Mouse (Mus musculus) retina, postnatal 7 days (tissue): ENCODE measurements around the gene Nova1.
A peak's percentile ranks its signal among the peaks of the same experiment; 100 is the strongest.

ENCODE experiments used
- DNase-seq: peaks from one replicate; pipeline ENCODE4 v3.0.0-alpha.2; 2012; ENCODE audit warnings: low read depth, low spot score

Nova1 gene

GRCm38 (mm10) chr12:46818856-46819347, at the start of gene Nova1:
Nova1 (minus strand) TSS chr12:46818929.
- DNase-seq = peak; percentile 64

GRCm38 (mm10) chr12:46819348-46820022, 756 bp upstream of the Nova1 start:
- peak; percentile 82 for DNase-seq

DNA sequence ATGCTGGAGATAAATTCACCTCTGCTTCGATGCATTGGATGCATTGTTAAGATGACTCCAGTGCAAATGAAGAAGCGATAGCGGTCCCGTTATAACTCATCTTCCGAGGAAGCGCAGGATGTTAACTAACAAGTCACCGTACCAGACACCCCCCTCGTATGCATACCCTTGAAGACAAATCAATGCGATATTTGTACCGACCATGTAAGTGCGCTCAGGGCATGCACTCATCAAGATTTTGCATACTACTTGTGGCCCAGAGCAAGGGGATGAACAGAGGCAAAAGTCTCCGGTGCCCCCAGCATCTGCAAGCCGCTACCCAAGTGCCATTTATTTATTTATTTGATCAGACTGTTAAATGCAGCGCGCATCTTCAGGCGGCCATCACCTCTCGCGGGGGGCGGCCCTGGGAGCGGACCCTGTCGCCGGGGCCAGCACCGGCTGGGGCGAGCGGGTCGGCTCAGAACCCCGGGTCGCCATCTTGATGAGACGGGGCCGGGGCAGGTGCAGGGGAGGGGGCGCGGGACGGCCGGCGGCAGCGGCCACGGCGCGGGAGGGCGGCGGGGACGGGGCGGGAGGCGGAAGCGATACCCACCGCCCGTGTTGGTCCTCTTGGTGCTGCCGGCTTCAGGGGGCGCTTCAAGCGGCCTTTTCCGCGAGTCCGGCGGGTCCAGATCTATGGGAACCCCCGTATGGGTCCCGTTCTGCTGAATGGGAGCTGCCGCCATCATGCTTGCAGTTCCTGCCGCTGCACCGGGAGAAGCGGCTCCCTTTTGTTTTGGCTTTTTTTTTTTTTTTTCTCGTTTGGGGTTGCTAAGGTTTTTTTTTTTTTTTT, 491 bp downstream of the Nova1 start:
- DNase-seq = peak; percentile 39

DNA sequence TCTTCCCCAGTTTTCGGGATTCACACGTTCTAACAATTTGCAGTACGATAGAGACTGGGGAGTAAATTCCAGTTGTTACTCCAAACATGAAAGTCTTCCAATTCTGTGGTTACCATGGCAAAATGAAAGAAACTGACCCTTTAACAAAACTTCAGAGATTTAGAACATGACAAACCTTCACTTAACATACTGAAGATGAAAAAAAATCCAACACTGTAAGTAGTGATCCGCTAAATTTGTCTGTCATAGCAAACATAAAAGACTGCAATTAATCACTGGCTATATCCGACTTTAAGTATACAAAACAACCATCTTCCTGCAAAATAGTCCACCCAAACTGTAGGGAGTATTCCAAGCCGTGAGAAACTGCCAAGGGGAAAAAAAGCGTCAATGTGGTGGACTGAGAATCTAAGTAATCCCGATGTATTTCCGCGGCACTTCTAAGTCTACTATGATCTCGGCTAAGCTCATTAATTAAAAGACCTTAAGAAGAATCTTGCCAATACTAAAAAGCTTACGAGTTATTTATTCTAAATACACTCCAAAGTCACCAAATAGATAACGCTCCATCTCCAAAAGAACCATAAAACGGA, 1.4 kb downstream of the Nova1 start:
- no peak for DNase-seq

GRCm38 (mm10) chr12:46816291-46816690, 2.4 kb downstream of the Nova1 start:
- no peak for DNase-seq

DNA sequence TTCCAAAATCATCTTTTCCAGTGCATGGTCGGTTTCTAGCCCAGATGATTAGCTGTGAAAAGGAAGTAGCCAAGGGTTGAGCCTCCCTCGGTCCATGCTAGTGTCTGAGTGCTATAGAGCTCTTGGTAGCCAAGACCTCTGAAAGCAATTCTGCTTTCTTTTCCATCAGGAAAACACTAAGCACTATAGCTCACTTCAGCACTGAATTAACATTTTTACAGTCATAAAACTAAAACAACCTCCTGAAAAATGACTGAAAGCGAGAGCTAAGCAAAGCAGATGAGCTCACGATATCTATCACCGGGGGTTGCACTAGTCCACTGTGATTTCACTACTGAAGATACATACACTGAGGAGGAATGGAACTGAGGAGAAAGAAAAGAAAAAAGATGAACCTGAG, 3.0 kb downstream of the Nova1 start:
- no peak for DNase-seq

DNA sequence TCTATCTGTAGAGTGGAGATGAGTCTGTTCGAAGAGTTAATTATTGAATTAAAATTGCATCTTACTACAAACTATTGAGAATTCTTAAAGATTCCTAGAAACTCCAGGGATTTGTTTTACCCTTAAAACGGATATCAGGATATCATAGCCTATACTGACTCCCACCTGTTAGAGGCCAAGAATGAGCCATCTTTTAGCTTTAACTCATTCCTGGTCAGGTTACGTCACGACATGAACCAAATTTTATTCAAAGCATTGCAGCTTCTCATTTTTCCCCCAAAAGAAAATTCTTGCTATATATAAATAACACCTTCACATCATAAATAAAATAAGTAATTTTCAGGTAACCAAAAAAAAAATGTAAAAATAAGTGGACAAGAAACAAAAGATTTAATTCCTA, 3.9 kb downstream of the Nova1 start:
- no peak for DNase-seq

GRCm38 (mm10) chr12:46801311-46801710, 17.4 kb downstream of the Nova1 start:
- no peak for DNase-seq

DNA sequence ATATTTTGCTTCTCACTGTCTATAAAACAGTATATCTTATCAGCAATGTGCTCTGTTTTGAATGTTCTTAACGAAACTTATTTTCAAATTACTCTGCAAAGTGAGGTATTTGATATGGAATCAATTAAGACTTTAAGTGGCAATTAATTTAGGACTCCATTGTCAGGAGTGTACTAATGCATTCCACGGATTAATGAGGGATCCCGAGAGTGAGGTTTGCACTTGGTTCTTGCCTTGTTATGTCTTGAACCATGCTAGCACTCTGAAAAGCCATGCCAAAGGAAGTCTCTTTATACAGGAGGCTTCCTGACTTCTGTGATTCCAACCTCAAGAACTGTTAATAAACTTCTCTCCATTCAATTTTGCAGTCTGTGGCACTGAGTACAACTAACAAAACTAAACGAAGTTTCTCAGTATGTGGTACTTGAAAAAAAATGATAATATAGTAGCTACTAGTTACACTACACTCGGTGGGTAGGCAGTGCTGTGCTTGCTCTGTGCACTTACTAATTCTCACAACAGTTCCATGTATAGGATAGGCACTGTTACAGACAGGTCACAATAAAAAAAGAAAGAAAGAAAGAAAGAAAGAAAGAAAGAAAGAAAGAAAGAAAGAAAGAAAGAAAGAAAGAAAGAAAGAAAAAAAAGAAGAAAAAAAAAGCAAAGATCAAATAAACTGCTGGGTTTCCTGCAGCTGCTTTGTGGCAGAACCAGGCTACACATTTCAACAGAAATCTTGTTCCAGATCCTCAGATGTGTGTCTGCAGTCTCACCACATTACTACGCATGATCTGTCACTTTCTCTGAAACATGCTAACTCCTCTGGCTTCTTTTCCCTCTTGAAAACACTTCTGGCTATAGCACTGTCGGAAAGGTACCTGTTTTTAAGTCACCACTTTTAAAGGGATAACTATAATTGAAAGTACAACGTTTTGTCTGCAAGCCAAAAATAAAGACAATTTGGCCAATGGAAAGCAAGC, 36.1 kb downstream of the Nova1 start:
- no peak for DNase-seq

GRCm38 (mm10) chr12:46781481-46781880, 37.2 kb downstream of the Nova1 start:
- DNase-seq = no peak

DNA sequence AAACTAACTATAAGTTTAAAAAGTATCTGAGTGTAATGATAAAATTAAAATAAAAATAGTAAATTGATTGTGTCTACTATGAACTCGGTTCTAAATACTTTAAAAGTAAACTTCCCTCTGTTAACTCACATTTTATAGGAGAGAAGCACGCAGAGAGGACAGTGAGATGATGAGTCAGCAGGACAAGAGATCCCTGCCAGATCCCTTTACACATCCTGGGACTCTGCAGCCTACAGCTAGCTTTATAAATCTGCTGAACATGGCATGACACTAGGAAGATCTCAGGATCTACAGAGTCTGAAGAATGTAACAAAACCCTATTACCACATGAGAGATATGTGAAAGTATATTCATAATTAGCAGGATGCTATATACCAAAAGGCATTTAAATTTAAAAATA, 37.7 kb downstream of the Nova1 start:
- no peak for DNase-seq

DNA sequence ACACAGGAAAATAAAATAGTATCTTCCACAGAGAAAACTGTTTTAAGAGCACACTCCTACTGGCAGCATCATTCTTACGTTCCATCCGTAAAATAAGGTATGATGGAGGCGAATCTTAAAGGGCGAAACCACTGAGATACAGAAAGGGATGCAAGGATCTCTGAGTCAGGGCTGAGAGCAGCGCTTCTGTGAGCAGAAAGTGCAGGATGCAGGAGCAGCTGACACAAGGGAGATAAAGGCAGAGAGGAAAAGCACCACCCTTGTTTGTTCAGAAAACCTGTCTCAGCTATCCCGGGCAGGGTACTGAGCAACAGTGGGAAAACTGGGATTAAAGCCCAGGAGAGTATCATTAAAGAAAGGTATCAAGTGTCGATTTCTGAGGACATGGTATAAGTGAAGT, 59.3 kb downstream of the Nova1 start:
- no peak for DNase-seq

- no peak for DNase-seq
Measured at GRCm38 (mm10) chr12:46754325-46754848, 64.3 kb downstream of the Nova1 start.

DNA sequence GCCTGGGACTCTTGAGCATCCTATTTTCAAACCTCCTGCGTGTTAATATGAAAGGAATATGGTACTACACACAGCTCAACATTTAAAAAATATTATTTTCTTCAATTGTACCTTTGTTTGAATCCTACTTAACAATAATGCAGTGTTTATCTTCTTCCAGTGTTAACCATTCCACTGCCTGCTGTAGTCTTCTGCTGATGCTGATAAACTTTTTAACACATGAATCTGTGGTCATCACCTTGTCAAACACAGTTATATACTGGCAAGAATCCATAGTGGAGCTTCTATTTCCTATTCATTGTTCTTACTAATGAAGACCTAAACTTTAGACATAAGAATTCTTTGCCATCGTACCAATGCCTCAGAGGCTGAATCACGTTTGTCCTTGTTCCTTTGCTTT, 65.6 kb downstream of the Nova1 start:
- no peak for DNase-seq

- DNase-seq = no peak
Measured at GRCm38 (mm10) chr12:46733261-46733660, 85.5 kb downstream of the Nova1 start.

DNA sequence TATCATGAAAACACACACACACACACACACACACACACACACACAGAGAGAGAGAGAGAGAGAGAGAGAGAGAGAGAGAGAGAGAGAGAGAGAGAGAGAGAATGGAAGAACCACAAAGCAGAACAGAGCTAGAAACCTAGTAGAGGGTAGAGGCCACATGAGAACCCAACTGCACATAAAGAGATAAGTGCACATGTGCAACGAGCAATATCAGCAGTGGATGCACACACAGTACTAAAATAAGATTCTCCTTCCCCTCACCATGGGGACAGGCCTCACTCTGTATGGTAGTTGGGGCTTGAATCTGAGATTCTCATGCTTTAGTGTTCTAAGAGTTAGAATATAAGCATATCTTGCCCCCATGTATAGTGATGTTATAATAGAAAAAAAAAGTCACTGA, 86.8 kb downstream of the Nova1 start:
- no peak for DNase-seq

- DNase-seq = no peak
Measured at GRCm38 (mm10) chr12:46721914-46722313, 96.8 kb downstream of the Nova1 start.

- DNase-seq = no peak
Measured at GRCm38 (mm10) chr12:46719076-46719475, 99.7 kb downstream of the Nova1 start.

- no peak for DNase-seq
Measured at GRCm38 (mm10) chr12:46710094-46710493, 108.6 kb downstream of the Nova1 start.

GRCm38 (mm10) chr12:46709475-46709874, 109.3 kb downstream of the Nova1 start:
- no peak for DNase-seq

DNA sequence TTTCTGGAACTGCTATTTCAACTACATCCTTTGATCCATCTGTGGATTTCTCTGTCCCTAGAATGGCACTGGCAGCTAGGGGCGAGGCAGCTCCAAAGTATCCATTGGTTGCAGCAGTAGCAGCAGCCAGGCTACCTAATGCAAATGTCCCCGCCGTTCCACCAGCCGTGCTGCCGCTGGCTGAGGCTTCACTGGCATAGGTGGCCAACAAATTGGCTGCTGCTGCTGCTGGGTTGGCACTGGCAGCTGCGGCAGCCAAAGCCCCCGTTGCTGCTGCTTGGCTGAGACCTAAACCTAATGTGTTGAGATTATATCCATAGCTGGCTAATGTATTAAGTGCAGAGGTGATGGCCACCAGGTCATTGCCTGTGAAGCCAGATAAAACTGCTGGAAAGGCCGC, 118.5 kb downstream of the Nova1 start:
- no peak for DNase-seq
